Mouse (Mus musculus): ENCODE measurements at regions not wholly inside any gene's neighbourhood (a gene's known extent, or its start where the extent isn't known, plus 50 kb on each side); places are given as distances from the start of the nearest gene placed in this dataset.

DNA sequence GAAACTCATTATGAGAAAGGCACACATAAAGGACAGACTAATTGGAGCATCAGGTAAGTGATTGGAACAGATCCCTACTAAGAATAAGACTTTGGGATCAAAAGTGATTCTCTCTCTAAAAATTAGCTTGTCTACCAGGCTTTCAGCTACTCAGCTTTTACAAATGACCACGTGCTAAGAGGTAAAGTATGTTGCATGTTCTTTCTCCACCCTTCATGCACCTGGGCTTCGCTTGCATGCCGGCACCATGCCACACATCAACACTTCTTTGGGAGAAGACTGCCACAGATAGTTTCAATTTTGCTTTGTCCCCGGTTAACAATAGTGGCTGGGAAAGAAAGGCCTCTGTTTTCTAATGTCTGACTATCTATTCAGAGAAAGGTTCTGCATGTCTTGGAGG lies 1367.9 kb upstream of the A1bg start:
- 85% methylated on average over 4 of the region's 4 CpGs for WGBS
- H3K4me1 ChIP-seq, result peaks cover 26% of the 10 kb centered on the region

GRCm38 (mm10) chr15:62286666-62287655 lies 1364.1 kb upstream of the A1bg start:
- H3K9me3 ChIP-seq (replicated peaks), result no peaks in the 10 kb centered on the region
- peak; percentile 34 for DNase-seq (ENCODE audit: low spot score)
- H3K4me3 ChIP-seq, result no peak overlapping the region
- H3K4me1 ChIP-seq, result peaks cover 27% of the 10 kb centered on the region
- H3K27me3 ChIP-seq (ENCODE audit: low read depth, poor library complexity, severe bottlenecking), result no peaks in the 10 kb centered on the region
- no peak overlapping the region for H3K27ac ChIP-seq
- WGBS, result 56% methylated on average over 11 of the region's 11 CpGs
- no peaks in the 10 kb centered on the region for H3K36me3 ChIP-seq

More for the DNA sequence above, 1367.9 kb upstream of the A1bg start:
- H3K4me3 ChIP-seq, result no peak overlapping the region
- H3K9me3 ChIP-seq (replicated peaks), result no peaks in the 10 kb centered on the region
- DNase-seq (ENCODE audit: low spot score), result no peak
- no peaks in the 10 kb centered on the region for H3K36me3 ChIP-seq
- no peaks in the 10 kb centered on the region for H3K27me3 ChIP-seq (ENCODE audit: low read depth, poor library complexity, severe bottlenecking)
- no peak overlapping the region for H3K27ac ChIP-seq

GRCm38 (mm10) chr15:62284606-62285531 lies 1362.1 kb upstream of the A1bg start:
- peaks cover 27% of the 10 kb centered on the region for H3K4me1 ChIP-seq
- DNase-seq (ENCODE audit: low spot score), result no peak
- H3K36me3 ChIP-seq, result no peaks in the 10 kb centered on the region
- H3K4me3 ChIP-seq, result no peak overlapping the region
- no peaks in the 10 kb centered on the region for H3K27me3 ChIP-seq (ENCODE audit: low read depth, poor library complexity, severe bottlenecking)
- no peaks in the 10 kb centered on the region for H3K9me3 ChIP-seq (replicated peaks)
- H3K27ac ChIP-seq, result no peak overlapping the region
- 89% methylated on average over 7 of the region's 7 CpGs for WGBS

GRCm38 (mm10) chr15:62283661-62284429 lies 1361.0 kb upstream of the A1bg start:
- WGBS, result 77% methylated on average over 6 of the region's 6 CpGs
- DNase-seq (ENCODE audit: low spot score), result no peak
- no peaks in the 10 kb centered on the region for H3K36me3 ChIP-seq
- no peaks in the 10 kb centered on the region for H3K27me3 ChIP-seq (ENCODE audit: low read depth, poor library complexity, severe bottlenecking)
- no peaks in the 10 kb centered on the region for H3K9me3 ChIP-seq (replicated peaks)
- H3K27ac ChIP-seq, result no peak overlapping the region
- H3K4me1 ChIP-seq, result peaks cover 27% of the 10 kb centered on the region
- no peak overlapping the region for H3K4me3 ChIP-seq

DNA sequence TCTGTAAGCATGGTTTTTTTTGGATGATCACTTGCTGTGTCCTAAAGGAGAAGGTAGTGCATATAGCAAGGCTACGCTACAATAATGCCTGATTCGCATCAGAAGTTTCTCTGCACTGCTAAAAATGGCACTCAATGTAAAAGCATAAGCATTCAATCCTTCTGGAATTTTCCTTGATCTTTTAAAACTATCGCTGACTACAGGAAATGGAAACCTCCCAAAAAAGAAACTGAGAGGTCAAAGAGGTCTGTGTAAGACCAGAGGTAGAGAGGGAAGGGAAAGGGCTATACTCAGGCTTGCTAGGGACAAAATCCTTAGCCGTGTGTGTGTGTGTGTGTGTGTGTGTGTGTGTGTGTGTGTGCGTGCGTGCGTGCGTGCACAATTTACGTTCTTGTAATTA lies 1359.8 kb upstream of the A1bg start:
- WGBS, result 79% methylated on average over 9 of the region's 9 CpGs
- Histone ChIP-seq H3K36me3 (no peaks in the 10 kb centered on the region), H3K4me3 (no peak overlapping the region), H3K4me1 (peaks cover 27% of the 10 kb centered on the region), H3K27ac (no peak overlapping the region), H3K9me3 (replicated peaks) (no peaks in the 10 kb centered on the region), H3K27me3 (ENCODE audit: low read depth, poor library complexity, severe bottlenecking) (no peaks in the 10 kb centered on the region)
- DNase-seq (ENCODE audit: low spot score), result no peak

DNA sequence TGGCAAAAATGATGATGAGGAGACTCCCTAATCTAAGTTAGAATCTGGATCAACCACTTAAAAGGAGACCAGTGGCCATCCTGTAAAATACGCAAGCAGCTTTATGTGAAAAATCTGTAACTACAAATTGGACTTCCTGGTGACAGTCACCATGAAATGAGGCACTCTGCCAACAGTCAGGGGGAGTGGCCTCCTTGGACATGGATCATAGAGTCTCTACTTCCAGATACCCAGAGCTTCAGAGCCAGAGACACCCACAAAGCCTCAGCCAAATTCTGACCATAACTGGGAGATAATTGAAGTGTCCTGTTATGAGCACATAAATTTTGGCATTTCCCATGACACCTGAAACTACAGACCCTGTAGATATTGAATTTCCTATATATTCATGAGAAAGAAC lies 1359.3 kb upstream of the A1bg start:
- Histone ChIP-seq H3K27me3 (ENCODE audit: low read depth, poor library complexity, severe bottlenecking) (no peaks in the 10 kb centered on the region), H3K4me3 (no peak overlapping the region), H3K4me1 (peaks cover 22% of the 10 kb centered on the region), H3K9me3 (replicated peaks) (no peaks in the 10 kb centered on the region), H3K36me3 (no peaks in the 10 kb centered on the region), H3K27ac (no peak overlapping the region)
- no peak for DNase-seq (ENCODE audit: low spot score)
- whole genome bisulfite sequencing, result 90% methylated on average over 1 of the region's 1 CpGs

DNA sequence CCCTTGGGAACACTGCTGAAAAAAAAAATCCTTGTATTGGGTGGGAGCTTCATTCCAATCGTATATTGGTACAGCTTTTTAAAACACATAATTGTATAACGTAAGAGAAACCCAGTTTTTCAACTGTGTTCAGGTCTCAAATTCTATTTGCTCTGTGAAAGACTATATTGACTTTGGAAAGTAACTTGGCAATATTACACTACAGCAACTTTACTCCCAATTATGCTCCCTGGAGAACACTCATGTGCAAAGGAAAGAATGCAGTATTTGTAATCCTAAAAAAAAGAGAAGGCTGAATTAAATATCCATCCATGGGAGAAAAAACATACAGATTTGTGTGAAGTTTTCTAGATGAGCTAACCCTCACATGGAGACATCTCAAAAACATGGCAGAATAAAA lies 1356.7 kb upstream of the A1bg start:
- no peak for DNase-seq (ENCODE audit: low spot score)
- no peaks in the 10 kb centered on the region for H3K36me3 ChIP-seq
- no peak overlapping the region for H3K27ac ChIP-seq
- H3K4me1 ChIP-seq, result peaks cover 10% of the 10 kb centered on the region
- H3K4me3 ChIP-seq, result no peak overlapping the region
- WGBS, result 86% methylated on average over 2 of the region's 2 CpGs
- H3K9me3 ChIP-seq (replicated peaks), result no peaks in the 10 kb centered on the region
- no peaks in the 10 kb centered on the region for H3K27me3 ChIP-seq (ENCODE audit: low read depth, poor library complexity, severe bottlenecking)

- Histone ChIP-seq H3K4me3 (no peak overlapping the region), H3K27me3 (ENCODE audit: low read depth, poor library complexity, severe bottlenecking) (no peaks in the 10 kb centered on the region), H3K27ac (no peak overlapping the region), H3K9me3 (replicated peaks) (no peaks in the 10 kb centered on the region), H3K4me1 (no peaks in the 10 kb centered on the region), H3K36me3 (no peaks in the 10 kb centered on the region)
- WGBS, result 100% methylated on average over 1 of the region's 1 CpGs
- no peak for DNase-seq (ENCODE audit: low spot score)
These were observed 1352.0 kb upstream of the A1bg start for GRCm38 (mm10) chr15:62274818-62275217.

- no peaks in the 10 kb centered on the region for H3K27me3 ChIP-seq (ENCODE audit: low read depth, poor library complexity, severe bottlenecking)
- DNase-seq (ENCODE audit: low spot score), result no peak
- H3K4me3 ChIP-seq, result no peak overlapping the region
- H3K27ac ChIP-seq, result no peak overlapping the region
- H3K9me3 ChIP-seq (replicated peaks), result no peaks in the 10 kb centered on the region
- no peaks in the 10 kb centered on the region for H3K4me1 ChIP-seq
- H3K36me3 ChIP-seq, result no peaks in the 10 kb centered on the region
- 85% methylated on average over 1 of the region's 1 CpGs for WGBS
These were observed 1351.2 kb upstream of the A1bg start for GRCm38 (mm10) chr15:62273855-62274488.

DNA sequence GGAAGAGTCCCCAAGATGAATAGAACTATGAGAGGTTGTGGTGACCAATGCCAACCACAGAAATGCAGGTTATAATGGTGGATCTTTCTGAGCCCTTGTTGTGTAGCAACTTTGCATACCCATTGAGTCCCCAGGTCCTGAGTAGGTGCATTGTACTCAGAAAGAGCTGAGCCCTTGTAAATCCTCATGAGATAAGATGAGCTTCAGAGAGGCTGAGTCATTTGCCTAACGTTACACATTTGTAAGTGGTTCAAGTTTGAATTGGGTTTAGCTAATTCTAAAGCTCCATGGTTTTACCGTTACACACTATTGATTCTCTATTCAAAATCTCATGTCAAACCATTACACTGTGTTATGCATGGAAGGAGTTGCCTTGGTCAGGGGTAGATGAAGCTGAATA lies 1349.9 kb upstream of the A1bg start:
- H3K4me1 ChIP-seq, result no peaks in the 10 kb centered on the region
- 86% methylated on average over 2 of the region's 2 CpGs for WGBS
- no peaks in the 10 kb centered on the region for H3K27me3 ChIP-seq (ENCODE audit: low read depth, poor library complexity, severe bottlenecking)
- H3K4me3 ChIP-seq, result no peak overlapping the region
- no peaks in the 10 kb centered on the region for H3K9me3 ChIP-seq (replicated peaks)
- no peak overlapping the region for H3K27ac ChIP-seq
- no peak for DNase-seq (ENCODE audit: low spot score)
- H3K36me3 ChIP-seq, result no peaks in the 10 kb centered on the region

GRCm38 (mm10) chr15:62271428-62271827 lies 1348.6 kb upstream of the A1bg start:
- Histone ChIP-seq H3K4me1 (no peaks in the 10 kb centered on the region), H3K27me3 (ENCODE audit: low read depth, poor library complexity, severe bottlenecking) (no peaks in the 10 kb centered on the region), H3K4me3 (no peak overlapping the region), H3K36me3 (no peaks in the 10 kb centered on the region), H3K9me3 (replicated peaks) (no peaks in the 10 kb centered on the region), H3K27ac (no peak overlapping the region)
- DNase-seq (ENCODE audit: low spot score), result no peak
- 91% methylated on average over 2 of the region's 2 CpGs for WGBS

DNA sequence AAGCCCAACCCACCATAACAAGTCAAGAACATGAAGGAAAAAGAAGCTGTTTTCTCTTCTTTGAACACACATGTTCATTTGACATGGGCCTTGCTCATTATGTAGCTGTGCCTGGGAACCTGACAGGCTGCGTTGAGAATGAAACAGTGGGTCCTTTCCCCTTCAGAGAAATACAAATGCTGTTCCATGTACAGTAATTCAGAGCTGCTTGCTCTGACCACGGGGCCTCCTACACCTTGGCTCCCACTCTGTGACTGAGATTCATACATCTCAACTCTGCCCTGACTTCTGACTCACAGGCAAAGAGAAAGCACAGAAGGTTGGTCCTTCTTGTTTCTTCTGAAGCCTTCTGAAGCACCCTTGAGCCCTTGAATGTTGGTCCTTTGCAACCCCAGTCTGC lies 1345.4 kb upstream of the A1bg start:
- H3K27ac ChIP-seq, result no peak overlapping the region
- WGBS, result 91% methylated on average over 2 of the region's 2 CpGs
- DNase-seq (ENCODE audit: low spot score), result no peak
- H3K9me3 ChIP-seq (replicated peaks), result no peaks in the 10 kb centered on the region
- H3K27me3 ChIP-seq (ENCODE audit: low read depth, poor library complexity, severe bottlenecking), result no peaks in the 10 kb centered on the region
- H3K4me3 ChIP-seq, result no peak overlapping the region
- no peaks in the 10 kb centered on the region for H3K36me3 ChIP-seq
- H3K4me1 ChIP-seq, result no peaks in the 10 kb centered on the region

All from limb, embryonic 10.5 days (tissue).